Mouse (Mus musculus) layer of hippocampus, postnatal 14 days (tissue): ENCODE measurements around the gene Prcc. TPM values are rescaled to one million over a fixed set of nuclear protein-coding genes. Genes with fewer than 3 reads are reported as not detected.
A peak's percentile ranks its signal among the peaks of the same experiment; 100 is the strongest.
"Not testable (repeated sequence)": the region's sequence is repeated elsewhere in the genome, so short reads cannot be mapped to it uniquely, and the experiment has no call there.

Experiments used
- DNase-seq, 2 experiments: peaks; one replicate each; pipeline ENCODE4 v3.0.0; 2021 to 2022; ENCODE audit warnings: low spot score in 2 of 2, mixed read lengths in 1 of 2
- total RNA-seq, 2 experiments: library from RNA; stranded (reverse); gene quantifications; 2 replicates each; pipeline ENCODE4 v1.2.3; 2021

The Prcc gene
- total RNA-seq, 2 experiments from 2014 or later: 64.0 to 64.1 TPM

DNA sequence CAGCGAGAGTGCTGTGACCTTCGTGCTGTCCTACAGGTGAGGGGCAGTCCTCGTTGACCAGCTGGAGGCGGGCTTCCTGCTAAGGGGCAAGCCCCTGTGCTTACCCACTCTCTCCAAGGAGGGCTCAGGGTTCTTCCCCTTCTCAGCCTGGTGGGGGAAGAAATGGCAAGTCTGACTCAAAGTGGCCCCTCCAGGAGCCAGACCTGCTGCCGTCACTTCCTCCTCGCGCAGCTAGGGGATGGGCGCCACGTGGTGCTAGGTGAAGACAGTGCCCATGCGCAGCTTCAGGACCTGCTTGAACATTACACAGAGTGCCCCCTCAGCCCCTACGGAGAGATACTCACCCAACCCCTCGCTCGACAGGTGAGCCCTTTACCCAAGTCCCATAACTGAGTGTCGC, 36.3 kb downstream of the Prcc start:
- no peak for DNase-seq

DNA sequence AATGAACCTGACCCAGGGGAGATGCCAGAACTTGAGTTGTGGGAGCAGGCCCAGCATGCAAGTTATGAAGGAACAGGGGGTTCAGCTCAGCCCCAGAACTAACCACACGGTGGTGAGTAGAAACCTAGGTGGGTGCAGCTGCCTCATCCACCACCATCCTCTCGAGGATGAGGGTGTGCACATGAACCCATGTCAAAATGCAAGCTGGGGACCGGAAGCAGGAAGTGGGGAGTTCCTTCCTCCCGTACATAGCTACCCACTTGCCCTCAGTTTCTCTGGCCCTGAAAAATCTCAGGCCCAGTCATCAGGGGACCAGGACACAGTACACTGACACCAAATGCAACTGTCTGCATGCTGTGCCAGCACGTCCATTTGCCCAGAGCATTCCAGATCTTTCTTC, 37.7 kb downstream of the Prcc start:
- no peak for DNase-seq

DNA sequence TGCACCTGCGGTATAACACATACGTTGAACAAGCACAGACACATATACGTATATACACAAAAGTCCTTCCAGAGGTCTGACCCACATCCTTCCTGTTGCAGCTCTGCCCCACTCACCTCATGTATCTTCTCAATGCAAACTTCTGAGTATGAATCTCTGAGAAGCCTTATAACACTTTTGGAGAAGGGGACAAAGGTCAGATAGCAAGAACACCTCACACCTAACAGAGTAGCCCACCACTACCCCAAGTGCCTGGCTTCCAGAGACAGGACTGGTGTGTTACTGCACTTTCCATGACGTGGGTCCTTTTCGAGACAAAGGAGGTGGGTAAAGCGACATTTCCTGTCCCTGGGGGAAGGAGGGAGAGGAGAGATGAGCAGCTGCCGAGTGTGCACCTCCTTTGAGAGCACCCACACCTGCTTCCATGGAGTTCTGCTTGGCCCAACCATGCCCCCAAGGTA, 38.7 kb downstream of the Prcc start, which contains the start of gene Sh2d2a:
Sh2d2a (plus strand) TSS at position 106 of the 461 bp plus-strand sequence.
- no peak for DNase-seq

DNA sequence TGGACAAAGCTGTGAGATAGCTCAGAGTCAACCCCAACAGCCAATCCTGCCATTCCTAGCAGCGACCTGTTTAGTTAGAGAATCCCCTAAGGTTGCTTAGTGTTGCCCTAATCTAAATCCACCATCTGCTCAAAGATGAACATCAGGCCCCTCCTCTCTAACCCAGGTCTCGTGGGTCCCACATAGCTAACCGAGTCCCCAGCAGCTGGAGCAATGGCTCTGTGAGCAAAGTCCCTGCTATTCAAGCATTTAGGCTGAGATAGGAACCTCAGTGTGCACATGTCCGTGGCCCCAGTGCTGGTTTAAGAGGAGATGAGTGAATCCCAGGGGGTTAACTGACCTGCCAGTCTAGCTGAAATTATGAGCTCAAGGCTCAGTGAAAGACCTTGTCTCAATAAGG, 39.2 kb downstream of the Prcc start:
- no peak for DNase-seq

DNA sequence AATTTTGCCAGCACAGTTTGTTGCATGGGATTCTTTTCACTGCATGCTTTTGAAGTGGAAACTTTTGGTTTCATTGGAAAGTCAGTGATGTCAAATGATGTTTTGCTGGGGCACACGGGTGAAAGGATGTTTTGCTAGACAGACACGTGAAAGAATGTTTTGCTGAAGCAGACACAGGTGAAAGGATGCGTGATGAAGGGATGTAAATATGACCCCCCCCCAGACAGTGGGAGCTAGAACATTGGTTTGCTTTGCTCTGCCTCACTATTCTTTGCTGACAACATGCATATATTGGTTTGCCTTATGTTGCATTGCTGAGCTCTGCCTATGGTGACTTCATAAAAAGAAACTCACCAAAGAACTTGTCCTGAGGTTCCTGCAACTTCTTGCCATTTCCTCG, 40.4 kb downstream of the Prcc start:
- DNase-seq: no peak

DNA sequence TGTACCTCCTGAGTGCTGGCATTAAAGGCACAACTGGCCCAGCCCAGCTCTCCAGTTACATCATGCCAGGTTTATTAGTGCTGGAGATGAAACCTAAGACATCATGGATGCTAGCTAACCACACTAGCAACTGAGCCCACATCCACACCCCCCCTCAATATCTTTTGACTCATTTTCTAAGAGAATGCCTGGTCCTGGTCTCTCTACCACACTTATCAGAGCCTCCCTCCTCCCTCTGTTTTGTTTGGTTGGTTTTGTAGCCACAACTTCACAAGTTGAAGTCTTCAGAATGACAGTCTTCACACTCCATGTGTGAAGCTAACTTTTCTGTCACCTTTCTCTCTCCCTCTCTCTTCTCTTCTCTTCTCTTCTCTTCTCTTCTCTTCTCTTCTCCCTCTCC, 44.5 kb downstream of the Prcc start:
- DNase-seq: no peak

DNA sequence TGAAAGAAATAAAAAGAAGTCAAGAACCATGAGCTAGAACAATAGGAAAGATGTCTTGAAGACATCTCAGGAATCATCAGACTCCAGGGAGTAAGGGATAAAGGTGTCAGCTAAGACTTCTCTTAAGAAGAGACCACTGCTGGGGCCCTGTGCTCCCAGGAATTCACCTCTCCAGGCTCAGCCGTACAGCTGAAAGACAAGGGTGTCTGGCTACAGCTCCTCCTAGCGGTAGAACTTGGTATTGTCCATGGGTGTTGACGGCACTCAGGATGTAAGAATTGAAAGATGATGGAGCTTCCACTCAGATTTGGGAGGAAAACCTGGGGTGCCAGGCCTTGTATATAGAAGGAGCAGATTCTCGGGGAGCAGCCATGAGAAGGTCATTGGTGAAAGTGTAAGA, 46.8 kb downstream of the Prcc start:
- peak; percentile 73 for DNase-seq

DNA sequence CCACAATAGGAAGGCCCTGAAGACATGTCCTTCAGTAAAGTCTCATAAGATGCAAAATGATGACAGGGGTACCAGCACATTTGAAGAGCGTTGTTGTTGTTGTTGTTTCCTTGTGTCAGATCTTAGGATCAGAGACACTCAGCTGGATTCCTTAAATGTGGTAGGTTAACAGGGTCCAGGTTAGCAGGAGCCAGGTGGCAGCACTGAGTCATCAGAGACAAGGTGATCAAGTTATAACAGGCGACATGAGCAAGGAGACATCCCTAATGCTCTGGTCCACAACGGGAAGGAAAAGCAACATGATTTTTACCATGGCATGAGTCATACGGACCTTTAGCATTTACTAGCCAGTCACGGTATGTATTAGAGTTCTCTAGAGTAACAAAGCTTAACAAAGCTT, 51.9 kb downstream of the Prcc start:
- no peak for DNase-seq

DNA sequence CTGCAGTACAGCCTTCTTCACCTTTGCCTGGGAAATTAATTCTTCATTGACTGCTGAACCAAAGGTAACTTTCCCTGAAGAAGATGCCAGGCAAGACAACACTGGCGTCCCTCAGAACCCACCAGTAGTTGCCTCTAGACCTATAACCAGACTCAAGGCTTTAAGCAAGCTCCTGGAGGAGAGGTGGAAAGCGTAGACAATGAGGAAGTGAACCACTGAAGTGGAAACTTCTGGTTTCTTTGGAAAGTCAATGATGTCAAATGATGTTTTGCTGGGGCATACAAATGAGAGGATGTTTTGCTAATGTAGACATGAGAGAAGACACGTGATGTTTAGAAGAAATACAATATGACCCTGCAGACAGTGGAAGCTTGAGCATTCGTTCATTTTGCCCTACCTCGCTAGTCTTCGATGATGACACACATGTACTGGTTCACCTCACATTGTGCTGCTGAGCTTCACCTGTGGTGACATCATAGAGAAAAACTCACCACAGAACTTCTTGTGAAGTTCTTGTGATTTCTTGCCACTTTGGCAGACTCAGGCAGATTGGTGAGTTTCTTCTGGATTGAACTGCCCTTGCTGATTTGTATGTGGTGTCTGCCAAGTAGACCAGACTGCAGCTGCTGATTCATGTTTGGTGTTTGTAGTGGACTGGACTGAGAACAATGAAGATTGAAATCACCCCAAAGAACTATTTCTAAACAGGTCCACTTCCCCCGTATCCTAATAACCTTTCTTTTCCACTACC, 53.1 kb downstream of the Prcc start:
- DNase-seq: no peak

DNA sequence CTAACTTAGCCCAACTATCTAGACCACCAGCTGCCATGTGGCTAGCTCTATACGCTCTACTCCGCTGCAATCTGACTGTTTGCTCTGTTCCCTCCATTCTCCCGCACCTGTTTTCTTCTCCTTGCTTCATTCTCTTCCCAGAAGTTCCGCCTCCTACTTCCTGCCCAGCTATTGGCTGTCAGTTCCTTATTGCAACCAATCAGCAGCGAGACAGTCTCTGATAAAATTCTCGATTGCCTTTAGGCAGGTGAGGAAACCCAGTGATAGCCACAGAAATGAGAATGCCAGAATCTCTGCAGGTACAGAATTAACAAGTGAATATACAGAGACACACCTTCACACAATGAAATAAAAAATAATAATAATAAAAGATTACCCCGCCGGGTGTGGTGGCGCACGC, 56.4 kb downstream of the Prcc start:
- DNase-seq: no peak

DNA sequence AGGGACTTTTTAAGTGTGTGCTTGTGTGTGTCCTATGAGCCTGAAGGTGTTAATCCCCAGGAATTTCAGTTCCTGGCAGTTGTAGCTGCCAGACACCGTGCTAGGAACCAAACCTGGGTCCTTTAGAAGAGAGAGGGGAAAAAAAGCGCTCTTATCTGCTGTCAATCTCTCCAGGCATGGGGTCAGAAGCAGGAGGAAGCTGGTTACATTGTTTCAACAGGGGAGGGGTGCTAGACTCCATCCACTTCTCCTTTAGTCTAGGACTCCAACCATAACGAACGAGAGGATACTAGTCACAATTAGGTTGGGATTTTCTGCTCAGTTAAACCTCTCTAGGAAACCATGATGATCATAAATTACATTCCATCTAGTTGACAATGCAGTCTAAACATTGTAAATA, 57.0 kb downstream of the Prcc start:
- DNase-seq: no peak

DNA sequence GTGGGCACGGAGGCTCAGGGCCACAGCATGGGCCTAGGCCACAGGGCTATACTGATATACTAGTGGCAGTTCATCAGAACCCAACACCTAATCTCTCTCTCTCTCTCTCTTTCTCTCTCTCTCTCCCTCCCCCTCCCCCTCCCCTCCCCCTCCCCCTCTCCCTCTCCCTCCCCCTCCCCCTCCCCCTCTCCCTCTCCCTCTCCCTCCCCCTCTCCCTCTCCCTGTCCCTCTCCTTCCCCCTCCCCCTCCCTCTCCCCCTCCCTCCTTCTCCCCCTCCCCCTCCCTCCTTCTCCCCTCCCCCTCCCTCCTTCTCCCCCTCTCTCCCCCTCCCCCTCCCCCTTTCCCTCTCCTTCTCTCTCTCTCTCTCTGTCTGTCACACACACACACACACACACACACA, 61.2 kb downstream of the Prcc start, which contains the start of gene Pear1:
Pear1 (minus strand) TSS at position 101 of the 400 bp plus-strand sequence.
- DNase-seq: not testable (repeated sequence)

DNA sequence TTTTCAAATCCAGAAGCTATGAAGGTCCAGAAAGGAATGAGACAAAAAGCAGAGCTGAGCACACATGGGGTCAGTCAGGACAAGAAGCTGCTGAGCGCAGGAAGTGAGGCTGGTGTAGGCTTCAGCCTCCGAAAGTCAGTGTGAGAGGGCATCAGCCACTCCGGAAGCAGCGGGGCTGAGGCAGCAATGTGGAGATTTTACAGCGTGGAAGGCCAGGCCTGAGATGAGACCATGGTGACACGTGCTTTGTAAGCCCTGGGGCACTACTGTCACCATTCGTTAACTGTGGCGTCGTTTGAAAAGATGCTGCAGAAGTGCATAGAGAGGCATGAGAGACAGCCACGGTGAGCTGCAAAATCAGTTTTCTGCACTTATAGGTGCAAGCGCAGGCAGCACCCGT, 67.2 kb downstream of the Prcc start:
- no peak for DNase-seq

DNA sequence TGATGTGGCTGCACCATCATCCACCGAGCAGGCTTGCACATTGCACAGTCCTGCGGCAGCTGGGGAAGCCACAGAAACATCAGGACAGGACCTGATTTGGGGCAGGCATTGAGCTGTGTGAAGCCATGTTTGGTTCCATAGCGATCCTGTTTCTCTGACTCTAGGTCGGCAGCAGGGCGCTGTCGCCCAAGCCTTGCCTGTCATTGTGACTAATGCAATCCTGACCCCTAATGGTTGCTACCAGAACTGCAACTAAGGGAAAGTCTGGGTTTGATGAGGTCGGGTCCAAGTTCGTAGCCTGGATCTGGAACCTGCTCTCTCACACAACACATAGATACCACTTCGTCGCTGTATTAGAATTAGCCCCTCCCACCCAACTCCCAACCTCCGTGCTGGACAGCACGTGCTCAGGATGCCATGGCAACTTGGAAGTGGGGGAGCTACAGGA, 68.7 kb downstream of the Prcc start:
- DNase-seq: peak; percentile 56 to 74

DNA sequence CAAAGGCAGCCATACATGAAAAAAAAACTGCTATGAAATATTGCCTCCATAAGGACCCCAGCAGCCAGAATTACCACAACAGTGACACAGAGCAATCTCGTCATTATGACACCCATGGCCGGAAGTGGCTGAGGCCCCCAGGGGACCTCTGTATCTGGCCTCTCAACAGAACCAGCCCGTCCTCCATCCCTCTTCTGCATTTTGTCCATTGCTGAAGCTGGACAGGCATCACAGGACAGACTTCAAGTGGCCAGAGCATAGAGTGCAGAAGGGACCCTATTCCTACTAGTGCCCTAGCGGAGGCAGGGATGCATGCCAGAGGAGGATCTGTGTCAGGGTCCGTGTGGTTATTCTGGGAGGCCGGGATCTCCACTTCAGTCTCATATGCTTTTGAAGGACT, 69.2 kb downstream of the Prcc start:
- DNase-seq: no peak

DNA sequence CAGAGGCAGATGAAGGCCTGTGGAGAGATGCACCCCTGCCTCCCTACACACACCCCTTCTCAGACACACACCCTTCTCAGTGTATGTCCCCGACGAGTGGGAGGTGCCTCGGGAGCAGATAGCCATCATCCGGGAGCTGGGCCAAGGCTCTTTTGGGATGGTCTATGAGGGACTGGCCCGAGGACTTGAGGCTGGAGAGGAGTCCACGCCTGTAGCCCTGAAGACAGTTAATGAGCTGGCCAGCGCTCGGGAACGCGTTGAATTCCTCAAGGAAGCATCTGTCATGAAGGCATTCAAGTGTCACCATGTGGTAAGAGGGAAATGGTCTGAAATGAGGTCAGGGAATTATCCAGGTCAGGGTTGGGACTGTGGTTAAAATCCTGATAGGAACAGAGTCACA, 72.5 kb downstream of the Prcc start:
- no peak for DNase-seq

DNA sequence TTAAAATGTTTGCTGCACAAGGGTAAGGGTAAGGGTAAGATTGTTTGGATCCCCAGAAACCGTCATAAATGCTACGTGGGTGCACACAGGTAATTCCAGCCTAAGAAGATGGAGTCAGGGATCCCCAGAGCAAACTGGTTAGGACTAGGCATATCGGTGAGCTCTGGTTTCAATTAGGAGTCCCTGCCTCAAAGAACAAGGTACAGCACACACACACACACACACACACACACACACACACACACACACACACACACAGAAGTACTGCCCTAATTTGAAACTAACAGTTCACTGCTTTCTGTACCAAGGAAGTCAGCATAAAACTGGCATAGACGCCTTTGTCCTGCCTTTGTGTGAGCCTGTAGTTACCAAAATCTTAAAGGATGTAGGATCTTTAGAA, 73.0 kb downstream of the Prcc start:
- DNase-seq: no peak

DNA sequence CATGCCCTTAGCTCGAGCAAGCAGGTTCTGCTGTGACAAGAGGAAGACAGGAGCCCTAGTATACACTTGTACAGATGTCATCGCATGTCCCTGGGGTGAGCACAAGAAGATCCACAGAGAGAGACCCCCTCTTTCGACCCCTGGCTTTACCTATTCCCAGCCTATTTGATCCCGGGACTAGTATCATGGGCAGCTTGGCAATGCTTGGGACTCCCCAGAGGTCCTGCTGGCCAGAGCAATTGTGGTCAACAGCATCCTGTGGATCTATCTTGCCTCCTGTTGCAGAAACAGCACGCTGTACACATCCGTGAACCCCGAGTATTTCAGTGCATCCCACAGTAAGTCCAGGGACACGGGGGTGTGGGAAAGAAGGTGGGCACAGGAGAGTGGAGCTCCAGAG, 74.1 kb downstream of the Prcc start:
- DNase-seq: no peak

DNA sequence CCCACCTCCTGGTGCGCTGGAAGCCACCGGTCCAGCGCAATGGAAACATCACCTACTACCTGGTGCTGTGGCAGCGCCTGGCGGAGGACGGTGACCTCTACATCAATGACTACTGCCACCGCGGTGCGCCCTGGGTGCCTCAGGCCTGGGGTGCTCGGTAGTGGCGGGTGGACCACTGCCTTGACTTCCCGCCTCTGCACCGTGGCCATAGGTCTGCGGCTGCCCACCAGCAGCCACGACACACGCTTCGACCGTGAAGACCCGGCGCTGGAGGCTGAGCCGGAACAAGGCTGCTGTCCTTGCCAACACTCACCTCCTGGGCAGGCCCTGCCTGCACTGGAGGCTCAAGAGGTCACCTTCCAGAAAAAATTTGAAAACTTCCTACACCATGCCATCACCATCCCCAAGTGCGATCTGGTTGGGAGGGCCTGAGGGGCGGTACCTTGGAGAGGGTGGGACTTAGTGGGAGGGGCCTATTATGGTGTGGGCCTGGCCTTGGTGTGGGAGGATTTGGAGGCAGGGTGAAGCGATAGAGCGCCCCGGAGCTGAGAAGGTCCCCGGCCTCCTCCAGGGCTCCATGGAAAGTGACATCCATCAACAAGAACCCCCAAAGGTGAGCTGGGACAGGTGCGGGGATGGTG, 76.0 kb downstream of the Prcc start:
- no peak for DNase-seq
